Mouse (Mus musculus): ENCODE data around the gene Lpcat4.

Gene Lpcat4

GRCm38 (mm10) chr2:112239212-112239934 lies at the start of gene Lpcat4:
Gene Lpcat4 (plus strand): TSS chr2:112239468.
- peak; percentile 96 for DNase-seq (ENCODE audit: low spot score)

- peak; percentile 80 for DNase-seq (ENCODE audit: low spot score)
Measured at GRCm38 (mm10) chr2:112196859-112197258, 42.4 kb upstream of the Lpcat4 start.

GRCm38 (mm10) chr2:112203056-112203455 lies 36.2 kb upstream of the Lpcat4 start:
- no peak for DNase-seq (ENCODE audit: low spot score)

GRCm38 (mm10) chr2:112210142-112210541 lies 29.1 kb upstream of the Lpcat4 start:
- DNase-seq (ENCODE audit: low spot score): no peak

GRCm38 (mm10) chr2:112210699-112211098 lies 28.6 kb upstream of the Lpcat4 start:
- DNase-seq (ENCODE audit: low spot score): no peak

- peak; percentile 69 for DNase-seq (ENCODE audit: low spot score)
Measured at GRCm38 (mm10) chr2:112215977-112216376, 23.3 kb upstream of the Lpcat4 start.

- no peak for DNase-seq (ENCODE audit: low spot score)
Measured at GRCm38 (mm10) chr2:112217614-112218013, 21.7 kb upstream of the Lpcat4 start.

GRCm38 (mm10) chr2:112220880-112221279 lies 18.4 kb upstream of the Lpcat4 start:
- DNase-seq (ENCODE audit: low spot score): no peak

GRCm38 (mm10) chr2:112222607-112223006 lies 16.7 kb upstream of the Lpcat4 start:
- no peak for DNase-seq (ENCODE audit: low spot score)

GRCm38 (mm10) chr2:112224356-112224755 lies 14.9 kb upstream of the Lpcat4 start:
- DNase-seq (ENCODE audit: low spot score): no peak

GRCm38 (mm10) chr2:112232623-112233022 lies 6.6 kb upstream of the Lpcat4 start:
- DNase-seq (ENCODE audit: low spot score): no peak

GRCm38 (mm10) chr2:112236620-112237019 lies 2.6 kb upstream of the Lpcat4 start:
- no peak for DNase-seq (ENCODE audit: low spot score)

GRCm38 (mm10) chr2:112238006-112238405 lies 1.3 kb upstream of the Lpcat4 start:
- no peak for DNase-seq (ENCODE audit: low spot score)

GRCm38 (mm10) chr2:112239935-112240721 lies 860 bp downstream of the Lpcat4 start:
- DNase-seq (ENCODE audit: low spot score): peak; percentile 57

- DNase-seq (ENCODE audit: low spot score): no peak
Measured at GRCm38 (mm10) chr2:112241787-112242186, 2.5 kb downstream of the Lpcat4 start.

GRCm38 (mm10) chr2:112245307-112245706 lies 6.0 kb downstream of the Lpcat4 start:
- DNase-seq (ENCODE audit: low spot score): no peak

- no peak for DNase-seq (ENCODE audit: low spot score)
Measured at GRCm38 (mm10) chr2:112246193-112246592, 6.9 kb downstream of the Lpcat4 start.

- no peak for DNase-seq (ENCODE audit: low spot score)
Measured at GRCm38 (mm10) chr2:112247323-112247722, 8.1 kb downstream of the Lpcat4 start.

GRCm38 (mm10) chr2:112249780-112250453 lies 10.6 kb downstream of the Lpcat4 start:
- DNase-seq (ENCODE audit: low spot score): no peak

GRCm38 (mm10) chr2:112254675-112255515 lies 15.6 kb downstream of the Lpcat4 start:
- DNase-seq (ENCODE audit: low spot score): no peak

- no peak for DNase-seq (ENCODE audit: low spot score)
Measured at GRCm38 (mm10) chr2:112259241-112259962, 20.1 kb downstream of the Lpcat4 start, which contains the start of gene Nutm1. Gene Nutm1 (minus strand): TSS chr2:112259291.
